In the genomic region with DNA sequence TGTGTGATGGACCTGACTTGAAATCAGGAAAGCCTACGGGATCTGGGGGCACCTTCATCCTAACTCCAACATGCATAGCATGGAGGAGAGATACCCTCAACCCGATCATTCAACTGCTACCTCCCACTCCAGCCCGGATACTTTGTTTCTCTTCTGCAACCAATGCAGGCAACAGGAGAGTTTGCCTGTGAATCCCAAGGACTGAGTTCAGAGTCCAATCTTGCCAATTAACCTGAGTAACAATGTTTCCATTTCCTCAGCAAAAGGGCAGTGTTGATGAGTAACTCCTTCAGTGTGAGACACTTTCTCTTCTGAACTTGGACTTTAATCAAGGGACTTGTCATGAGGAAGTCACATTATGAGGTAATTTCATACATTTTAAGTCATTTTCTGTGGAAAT, we compare ENCODE assay signal across 11 mouse cellular contexts.
"Had no signal": no experiment of that assay in that cellular context is flagged by ENCODE, and none has a peak within 500 bp of the region (broad histone marks: within the 10 kb centered on the region; RNA-seq: fewer than 3 reads in every experiment).

No protein-coding gene starts in this region.

- ATAC-seq: hindbrain, postnatal 0 days; lung, postnatal 0 days; midbrain, embryonic 13.5 days had no signal

- H3K4me3 ChIP-seq: layer of hippocampus, adult 2 months; liver, embryonic 15.5 days; midbrain, embryonic 13.5 days had no signal

- H3K9ac ChIP-seq: liver, embryonic 15.5 days; midbrain, embryonic 13.5 days had no signal

- H3K4me1 ChIP-seq: liver, embryonic 15.5 days had no signal

- H3K36me3 ChIP-seq: liver, embryonic 15.5 days; midbrain, embryonic 13.5 days had no signal

- H3K9me3 ChIP-seq: liver, embryonic 15.5 days; midbrain, embryonic 13.5 days had no signal

- H3K27me3 ChIP-seq: liver, embryonic 15.5 days; midbrain, embryonic 13.5 days had no signal

- DNase-seq: lung, adult 2 months; lung, postnatal 36 days; right cerebral cortex, postnatal 25 days; thymus, adult 18-20 months; thymus, postnatal 14 days had no signal

- H3K4me2 ChIP-seq: liver, embryonic 11.5 days; liver, embryonic 15.5 days; midbrain, embryonic 13.5 days had no signal

- H3K27ac ChIP-seq: hindbrain, postnatal 0 days; layer of hippocampus, adult 2 months; liver, embryonic 15.5 days; midbrain, embryonic 13.5 days had no signal
